Mouse (Mus musculus) heart, adult 2 months (tissue): ENCODE data around the gene Serpinb9.

ENCODE experiments used
- CTCF ChIP-seq: fragments of 200-600 bp; IDR thresholded peaks from 2 replicates; pipeline ENCODE4 v1.8.1; 2022; ENCODE audit warnings: antibody characterized with exemption, mild to moderate bottlenecking, moderate library complexity
- POLR2A ChIP-seq: fragments of 200-500 bp; IDR thresholded peaks from 2 replicates; pipeline ENCODE4 v1.6.1; 2011; ENCODE audit warnings: mild to moderate bottlenecking, low read depth, low read length, control low read depth; ENCODE audit not compliant: insufficient read depth

DNA sequence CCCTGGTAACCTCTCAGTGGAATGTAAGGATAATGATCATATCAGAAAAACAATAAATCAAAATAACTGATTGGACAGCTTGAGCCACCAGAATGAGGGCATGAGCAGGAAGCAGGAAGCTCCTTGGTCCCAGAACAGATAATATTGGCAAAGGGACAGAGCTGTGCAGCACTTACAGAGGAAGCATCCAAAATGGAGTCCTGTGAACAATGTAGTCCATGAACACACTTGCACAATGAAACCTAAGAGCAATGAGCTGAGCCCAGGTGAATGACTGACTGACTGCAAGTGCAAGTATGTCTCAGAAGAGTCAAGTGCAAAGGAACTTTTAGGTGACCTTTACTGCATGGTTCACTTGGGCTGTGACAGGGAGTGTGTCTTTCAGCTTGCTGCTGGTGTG, 35.8 kb upstream of the Serpinb9 start:
- no peak for TF ChIP-seq CTCF
- no peak for TF ChIP-seq POLR2A
